Mouse (Mus musculus): ENCODE measurements around the gene Olfr366.
"Not testable (repeated sequence)": the region's sequence is repeated elsewhere in the genome, so short reads cannot be mapped to it uniquely, and the experiment has no call there.

The Olfr366 gene

GRCm38 (mm10) chr2:37211274-37211673 is at the start of gene Olfr366:
TSS of gene Olfr366 (plus strand) at chr2:37211574.
- DNase-seq (ENCODE audit: low read depth), result no peak

GRCm38 (mm10) chr2:37187898-37188297 is 23.5 kb upstream of the Olfr366 start, which contains the start of gene Olfr365:
TSS of gene Olfr365 (plus strand) at chr2:37188198.
- DNase-seq (ENCODE audit: low read depth), result no peak

- not testable (repeated sequence) for DNase-seq (ENCODE audit: low read depth)
These were observed 50.4 kb downstream of the Olfr366 start for GRCm38 (mm10) chr2:37261781-37262180.
